Mouse (Mus musculus): ENCODE measurements around the gene Ubtf. TPM values are rescaled to one million over a fixed set of nuclear protein-coding genes. Genes with fewer than 3 reads are reported as not detected.

Gene Ubtf
- polyA plus RNA-seq, 1 experiment from 2014 or later: 75.5 TPM

GRCm38 (mm10) chr11:102334010-102334409 is 14.5 kb upstream of the Ubtf start:
- no peaks in the 10 kb centered on the region for H3K9me3 ChIP-seq (replicated peaks; ENCODE audit: low read length)
- DNase-seq (ENCODE audit: low spot score) (no peak), ATAC-seq (replicated peaks; ENCODE audit: low FRiP score, low read depth) (no peak)
- H3K4me3 ChIP-seq (replicated peaks; ENCODE audit: low read depth, low read length): no peak overlapping the region
- H3K27ac ChIP-seq: no peak overlapping the region
- no peaks in the 10 kb centered on the region for H3K36me3 ChIP-seq (ENCODE audit: insufficient read depth, low read length)
- H3K4me1 ChIP-seq (replicated peaks; ENCODE audit: insufficient read depth, low read length): no peaks in the 10 kb centered on the region; the same call in 1 of the 2 replicates
- no peak overlapping the region for H3K9ac ChIP-seq (ENCODE audit: low read depth, low read length)
- 63% methylated on average over 4 of the region's 4 CpGs for WGBS
- no peak overlapping the region for H3K4me2 ChIP-seq (ENCODE audit: low read length)
- no peak for TF ChIP-seq CTCF (IDR thresholded peaks at IDR 0.05; ENCODE audit: low read depth)
- H3K27me3 ChIP-seq (ENCODE audit: insufficient read depth, low read length): no peaks in the 10 kb centered on the region

DNA sequence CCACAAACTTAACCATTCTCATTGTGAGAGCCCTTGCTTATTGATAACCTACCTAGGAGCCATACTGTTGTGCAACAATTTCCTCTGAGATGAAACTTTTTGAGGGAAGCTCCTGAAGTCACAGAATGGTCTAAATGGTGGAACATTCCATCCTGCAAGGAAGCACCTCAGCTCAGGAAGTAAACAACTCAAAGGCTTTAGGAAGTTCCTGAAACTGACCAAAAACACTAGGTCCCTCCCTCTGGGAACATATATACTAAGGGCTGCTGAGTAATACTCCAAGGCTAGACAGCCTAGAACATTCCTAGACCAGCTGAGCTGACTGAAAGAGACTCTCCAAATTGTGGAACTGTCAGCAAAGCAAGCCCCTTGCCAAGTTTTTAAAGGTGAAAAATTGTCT is 13.5 kb upstream of the Ubtf start:
- H3K27ac ChIP-seq: no peak overlapping the region
- H3K4me1 ChIP-seq (replicated peaks; ENCODE audit: insufficient read depth, low read length): no peaks in the 10 kb centered on the region; the same call in 1 of the 2 replicates
- TF ChIP-seq CTCF (IDR thresholded peaks at IDR 0.05; ENCODE audit: low read depth): no peak
- no peak for ATAC-seq (replicated peaks; ENCODE audit: low FRiP score, low read depth)
- H3K36me3 ChIP-seq (ENCODE audit: insufficient read depth, low read length): no peaks in the 10 kb centered on the region
- H3K4me3 ChIP-seq (replicated peaks; ENCODE audit: low read depth, low read length): no peak overlapping the region
- H3K9ac ChIP-seq (ENCODE audit: low read depth, low read length): no peak overlapping the region
- DNase-seq (ENCODE audit: low spot score): no peak
- H3K9me3 ChIP-seq (replicated peaks; ENCODE audit: low read length): no peaks in the 10 kb centered on the region
- H3K4me2 ChIP-seq (ENCODE audit: low read length): no peak overlapping the region
- H3K27me3 ChIP-seq (ENCODE audit: insufficient read depth, low read length): no peaks in the 10 kb centered on the region

DNA sequence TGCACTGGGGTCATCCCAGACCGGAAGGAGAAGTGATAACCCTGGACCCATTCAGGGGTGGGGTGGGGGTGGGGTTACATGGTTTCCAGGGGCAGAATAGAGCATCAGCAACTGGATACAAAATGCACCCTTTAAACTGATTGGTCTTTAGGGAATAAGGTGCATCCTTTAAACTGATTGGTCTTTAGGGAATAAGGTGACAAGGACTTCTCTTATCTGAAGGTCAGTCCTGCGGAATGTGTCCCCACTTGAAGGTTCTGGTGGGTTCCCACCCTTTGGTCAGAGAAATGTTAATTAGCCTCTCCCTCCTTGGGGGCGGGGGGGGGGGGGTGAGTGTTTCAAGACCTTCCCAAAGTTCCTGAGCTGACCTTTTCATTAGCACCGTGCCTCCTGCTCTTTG is 12.3 kb upstream of the Ubtf start:
- Histone ChIP-seq H3K27ac (no peak overlapping the region), H3K9me3 (replicated peaks; ENCODE audit: low read length) (no peaks in the 10 kb centered on the region), H3K4me1 (replicated peaks; ENCODE audit: insufficient read depth, low read length) (no peaks in the 10 kb centered on the region; the same call in 1 of the 2 replicates), H3K9ac (ENCODE audit: low read depth, low read length) (no peak overlapping the region), H3K36me3 (ENCODE audit: insufficient read depth, low read length) (no peaks in the 10 kb centered on the region), H3K4me2 (ENCODE audit: low read length) (no peak overlapping the region), H3K27me3 (ENCODE audit: insufficient read depth, low read length) (no peaks in the 10 kb centered on the region), H3K4me3 (replicated peaks; ENCODE audit: low read depth, low read length) (no peak overlapping the region)
- ATAC-seq (replicated peaks; ENCODE audit: low FRiP score, low read depth) (no peak), DNase-seq (ENCODE audit: low spot score) (no peak)
- 42% methylated on average over 4 of the region's 4 CpGs for WGBS
- no peak for TF ChIP-seq CTCF (IDR thresholded peaks at IDR 0.05; ENCODE audit: low read depth)

- Histone ChIP-seq H3K27me3 (ENCODE audit: insufficient read depth, low read length) (no peaks in the 10 kb centered on the region), H3K9ac (ENCODE audit: low read depth, low read length) (no peak overlapping the region), H3K4me1 (replicated peaks; ENCODE audit: insufficient read depth, low read length) (no peaks in the 10 kb centered on the region; the same call in 1 of the 2 replicates), H3K36me3 (ENCODE audit: insufficient read depth, low read length) (no peaks in the 10 kb centered on the region), H3K27ac (no peak overlapping the region), H3K4me2 (ENCODE audit: low read length) (no peak overlapping the region), H3K9me3 (replicated peaks; ENCODE audit: low read length) (no peaks in the 10 kb centered on the region), H3K4me3 (replicated peaks; ENCODE audit: low read depth, low read length) (no peak overlapping the region)
- 65% methylated on average over 3 of the region's 3 CpGs for WGBS
- no peak for DNase-seq (ENCODE audit: low spot score)
- TF ChIP-seq CTCF (IDR thresholded peaks at IDR 0.05; ENCODE audit: low read depth): no peak
- ATAC-seq (replicated peaks; ENCODE audit: low FRiP score, low read depth): no peak
Observed at GRCm38 (mm10) chr11:102330039-102330438, 10.5 kb upstream of the Ubtf start.

- H3K27me3 ChIP-seq (ENCODE audit: insufficient read depth, low read length): no peaks in the 10 kb centered on the region
- no peak overlapping the region for H3K4me2 ChIP-seq (ENCODE audit: low read length)
- no peak for TF ChIP-seq CTCF (IDR thresholded peaks at IDR 0.05; ENCODE audit: low read depth)
- H3K9me3 ChIP-seq (replicated peaks; ENCODE audit: low read length): no peaks in the 10 kb centered on the region
- H3K4me1 ChIP-seq (replicated peaks; ENCODE audit: insufficient read depth, low read length): no peaks in the 10 kb centered on the region
- no peak for ATAC-seq (replicated peaks; ENCODE audit: low FRiP score, low read depth)
- H3K4me3 ChIP-seq (replicated peaks; ENCODE audit: low read depth, low read length): no peak overlapping the region
- no peaks in the 10 kb centered on the region for H3K36me3 ChIP-seq (ENCODE audit: insufficient read depth, low read length)
- H3K9ac ChIP-seq (ENCODE audit: low read depth, low read length): no peak overlapping the region
- no peak for DNase-seq (ENCODE audit: low spot score)
- no peak overlapping the region for H3K27ac ChIP-seq
Observed at GRCm38 (mm10) chr11:102329518-102329917, 10.0 kb upstream of the Ubtf start.

- Histone ChIP-seq H3K9ac (ENCODE audit: low read depth, low read length) (no peak overlapping the region), H3K9me3 (replicated peaks; ENCODE audit: low read length) (no peaks in the 10 kb centered on the region), H3K36me3 (ENCODE audit: insufficient read depth, low read length) (no peaks in the 10 kb centered on the region), H3K27ac (no peak overlapping the region), H3K4me1 (replicated peaks; ENCODE audit: insufficient read depth, low read length) (no peaks in the 10 kb centered on the region), H3K4me3 (replicated peaks; ENCODE audit: low read depth, low read length) (no peak overlapping the region), H3K4me2 (ENCODE audit: low read length) (no peak overlapping the region), H3K27me3 (ENCODE audit: insufficient read depth, low read length) (no peaks in the 10 kb centered on the region)
- ATAC-seq (replicated peaks; ENCODE audit: low FRiP score, low read depth) (no peak), DNase-seq (ENCODE audit: low spot score) (no peak)
- TF ChIP-seq CTCF (IDR thresholded peaks at IDR 0.05; ENCODE audit: low read depth): no peak
- 88% methylated on average over 7 of the region's 7 CpGs for WGBS
Observed at GRCm38 (mm10) chr11:102327839-102328238, 8.3 kb upstream of the Ubtf start.

DNA sequence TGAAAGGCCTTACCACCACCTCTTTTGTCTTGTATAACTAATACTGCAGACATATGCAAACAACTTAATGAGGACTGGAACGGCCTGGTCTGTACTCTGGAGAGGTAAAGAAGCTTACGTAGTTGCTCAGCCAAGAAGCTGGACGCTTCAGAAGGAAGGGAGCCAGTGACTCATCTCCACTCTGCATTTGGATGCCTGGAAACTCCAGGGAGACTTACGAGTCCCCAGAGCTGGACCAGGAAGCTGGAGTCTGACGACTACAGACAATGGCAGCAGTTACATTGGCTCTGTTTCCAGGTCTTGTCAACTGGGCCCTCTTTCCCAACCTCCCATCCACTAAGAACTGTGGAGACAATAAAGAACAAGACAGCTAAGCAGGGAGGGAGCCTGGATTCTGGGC is 7.7 kb upstream of the Ubtf start:
- no peak overlapping the region for H3K27ac ChIP-seq
- no peaks in the 10 kb centered on the region for H3K27me3 ChIP-seq (ENCODE audit: insufficient read depth, low read length)
- no peaks in the 10 kb centered on the region for H3K4me1 ChIP-seq (replicated peaks; ENCODE audit: insufficient read depth, low read length)
- TF ChIP-seq CTCF (IDR thresholded peaks at IDR 0.05; ENCODE audit: low read depth): no peak
- no peak for DNase-seq (ENCODE audit: low spot score)
- no peaks in the 10 kb centered on the region for H3K36me3 ChIP-seq (ENCODE audit: insufficient read depth, low read length)
- no peak for ATAC-seq (replicated peaks; ENCODE audit: low FRiP score, low read depth)
- WGBS: 48% methylated on average over 5 of the region's 5 CpGs
- H3K4me2 ChIP-seq (ENCODE audit: low read length): no peak overlapping the region
- H3K9me3 ChIP-seq (replicated peaks; ENCODE audit: low read length): no peaks in the 10 kb centered on the region
- H3K4me3 ChIP-seq (replicated peaks; ENCODE audit: low read depth, low read length): no peak overlapping the region
- no peak overlapping the region for H3K9ac ChIP-seq (ENCODE audit: low read depth, low read length)
